Mouse (Mus musculus): ENCODE data around the gene Vmn1r45. TPM values are rescaled to one million over a fixed set of nuclear protein-coding genes. Genes with fewer than 3 reads are reported as not detected.
"Not testable (repeated sequence)": the region's sequence is repeated elsewhere in the genome, so short reads cannot be mapped to it uniquely, and the experiment has no call there.

Gene Vmn1r45
- polyA plus RNA-seq (2015; fragmentation: Nextera tagmentation; extraction: Ambion mirVana), result not detected in 2 replicates

GRCm38 (mm10) chr6:89940498-89940897 lies at the start of gene Vmn1r45:
Gene Vmn1r45 (minus strand): TSS chr6:89940598.
- not testable (repeated sequence) for H3K4me3 ChIP-seq; ATAC-seq (ENCODE audit: low FRiP score, low read depth); H3K27ac ChIP-seq; H3K4me1 ChIP-seq; H3K9me3 ChIP-seq; H3K36me3 ChIP-seq; H3K9ac ChIP-seq; H3K27me3 ChIP-seq; H3K4me2 ChIP-seq (replicated peaks)
- WGBS, result 85% methylated on average over 2 of the region's 2 CpGs

- Histone ChIP-seq H3K27me3 (no peaks in the 10 kb centered on the region), H3K27ac (no peak overlapping the region), H3K36me3 (no peaks in the 10 kb centered on the region), H3K4me1 (no peaks in the 10 kb centered on the region), H3K4me2 (replicated peaks) (no peak overlapping the region), H3K4me3 (no peak overlapping the region), H3K9me3 (peaks cover 8% of the 10 kb centered on the region; the same call in 1 of the 2 replicates), H3K9ac (no peak overlapping the region)
- no peak for ATAC-seq (ENCODE audit: low FRiP score, low read depth)
- 41% methylated on average over 1 of the region's 1 CpGs for WGBS
Observed at GRCm38 (mm10) chr6:89985989-89986388, 45.6 kb upstream of the Vmn1r45 start.

GRCm38 (mm10) chr6:89969013-89969412 lies 28.6 kb upstream of the Vmn1r45 start, which contains the start of gene Vmn1r46:
Gene Vmn1r46 (plus strand): TSS chr6:89969313.
- 73% methylated on average over 2 of the region's 2 CpGs for WGBS
- Histone ChIP-seq H3K4me3 (no peak within 1 kb of the TSS), H3K9ac (no peak within 1 kb of the TSS), H3K27ac (no peak within 1 kb of the TSS), H3K27me3 (no peaks in the 10 kb centered on the region), H3K4me2 (replicated peaks) (no peak within 1 kb of the TSS), H3K36me3 (no peaks in the 10 kb centered on the region), H3K4me1 (no peaks in the 10 kb centered on the region), H3K9me3 (peaks cover 10% of the 10 kb centered on the region; the same call in 1 of the 2 replicates)
- no peak for ATAC-seq (ENCODE audit: low FRiP score, low read depth)

GRCm38 (mm10) chr6:89966341-89966740 lies 25.9 kb upstream of the Vmn1r45 start:
- H3K9me3 ChIP-seq, result no peaks in the 10 kb centered on the region; the same call in 1 of the 2 replicates
- H3K36me3 ChIP-seq, result no peaks in the 10 kb centered on the region
- no peaks in the 10 kb centered on the region for H3K27me3 ChIP-seq
- ATAC-seq (ENCODE audit: low FRiP score, low read depth), result no peak
- H3K27ac ChIP-seq, result no peak overlapping the region
- H3K9ac ChIP-seq, result no peak overlapping the region
- H3K4me1 ChIP-seq, result no peaks in the 10 kb centered on the region
- H3K4me2 ChIP-seq (replicated peaks), result no peak overlapping the region
- H3K4me3 ChIP-seq, result no peak overlapping the region

GRCm38 (mm10) chr6:89953556-89953955 lies 13.2 kb upstream of the Vmn1r45 start:
- ATAC-seq (ENCODE audit: low FRiP score, low read depth), result no peak
- H3K9ac ChIP-seq, result no peak overlapping the region
- H3K27me3 ChIP-seq, result no peaks in the 10 kb centered on the region
- no peak overlapping the region for H3K27ac ChIP-seq
- no peak overlapping the region for H3K4me3 ChIP-seq
- H3K4me2 ChIP-seq (replicated peaks), result no peak overlapping the region
- H3K9me3 ChIP-seq, result peaks cover 15% of the 10 kb centered on the region; the same call in 1 of the 2 replicates
- no peaks in the 10 kb centered on the region for H3K36me3 ChIP-seq
- H3K4me1 ChIP-seq, result no peaks in the 10 kb centered on the region
- 74% methylated on average over 2 of the region's 2 CpGs for WGBS

GRCm38 (mm10) chr6:89940926-89941325 lies 528 bp upstream of the Vmn1r45 start:
- Histone ChIP-seq H3K9me3 (peaks cover 6% of the 10 kb centered on the region; the same call in 1 of the 2 replicates), H3K4me2 (replicated peaks) (no peak overlapping the region), H3K27me3 (no peaks in the 10 kb centered on the region), H3K9ac (no peak overlapping the region), H3K4me3 (no peak overlapping the region), H3K4me1 (no peaks in the 10 kb centered on the region), H3K36me3 (no peaks in the 10 kb centered on the region), H3K27ac (no peak overlapping the region)
- WGBS, result 77% methylated on average over 2 of the region's 2 CpGs
- no peak for ATAC-seq (ENCODE audit: low FRiP score, low read depth)

- Histone ChIP-seq H3K36me3 (no peaks in the 10 kb centered on the region), H3K4me3 (no peak overlapping the region), H3K4me1 (no peaks in the 10 kb centered on the region), H3K27me3 (no peaks in the 10 kb centered on the region), H3K27ac (no peak overlapping the region), H3K9ac (no peak overlapping the region), H3K9me3 (no peaks in the 10 kb centered on the region; the same call in 1 of the 2 replicates), H3K4me2 (replicated peaks) (no peak overlapping the region)
- no peak for ATAC-seq (ENCODE audit: low FRiP score, low read depth)
- WGBS, result 49% methylated on average over 2 of the region's 2 CpGs
Observed at GRCm38 (mm10) chr6:89883812-89884211, 56.6 kb downstream of the Vmn1r45 start.

- no peaks in the 10 kb centered on the region for H3K36me3 ChIP-seq
- H3K4me3 ChIP-seq, result no peak within 1 kb of the TSS
- no peaks in the 10 kb centered on the region for H3K27me3 ChIP-seq
- no peak for ATAC-seq (ENCODE audit: low FRiP score, low read depth)
- H3K9me3 ChIP-seq, result no peaks in the 10 kb centered on the region; the same call in 1 of the 2 replicates
- H3K27ac ChIP-seq, result no peak within 1 kb of the TSS
- no peak within 1 kb of the TSS for H3K4me2 ChIP-seq (replicated peaks)
- no peak within 1 kb of the TSS for H3K9ac ChIP-seq
- 88% methylated on average over 1 of the region's 1 CpGs for WGBS
- no peaks in the 10 kb centered on the region for H3K4me1 ChIP-seq
Observed at GRCm38 (mm10) chr6:89883360-89883759, 57.0 kb downstream of the Vmn1r45 start, which contains the start of gene Vmn1r44. Gene Vmn1r44 (plus strand): TSS chr6:89883660.

Other genes starting within 250 kb of the Vmn1r45 start
- gene Vmn1r40, start 233.1 kb downstream of the Vmn1r45 start, polyA plus RNA-seq (2015; fragmentation: Nextera tagmentation; extraction: Ambion mirVana), result not detected in 2 replicates
- not detected in 2 replicates for gene Vmn1r41, start 199.8 kb downstream of the Vmn1r45 start, polyA plus RNA-seq (2015; fragmentation: Nextera tagmentation; extraction: Ambion mirVana)
- not detected in 2 replicates for gene Vmn1r42, start 64.2 kb downstream of the Vmn1r45 start, polyA plus RNA-seq (2015; fragmentation: Nextera tagmentation; extraction: Ambion mirVana)
- gene Vmn1r43, start 64.2 kb downstream of the Vmn1r45 start, polyA plus RNA-seq (2015; fragmentation: Nextera tagmentation; extraction: Ambion mirVana), result not detected in 2 replicates
- gene Vmn1r44, start 56.9 kb downstream of the Vmn1r45 start, polyA plus RNA-seq (2015; fragmentation: Nextera tagmentation; extraction: Ambion mirVana), result not detected in 2 replicates
- gene Vmn1r46, start 28.7 kb upstream of the Vmn1r45 start, polyA plus RNA-seq (2015; fragmentation: Nextera tagmentation; extraction: Ambion mirVana), result not detected in 2 replicates
- not detected in 2 replicates for gene Vmn1r47, start 75.5 kb upstream of the Vmn1r45 start, polyA plus RNA-seq (2015; fragmentation: Nextera tagmentation; extraction: Ambion mirVana)
- not detected in 2 replicates for gene Vmn1r48, start 96.2 kb upstream of the Vmn1r45 start, polyA plus RNA-seq (2015; fragmentation: Nextera tagmentation; extraction: Ambion mirVana)
- gene Vmn1r49, start 137.9 kb upstream of the Vmn1r45 start, polyA plus RNA-seq (2015; fragmentation: Nextera tagmentation; extraction: Ambion mirVana), result not detected in 2 replicates
- not detected in 2 replicates for gene Vmn1r50, start 160.8 kb upstream of the Vmn1r45 start, polyA plus RNA-seq (2015; fragmentation: Nextera tagmentation; extraction: Ambion mirVana)
- gene Vmn1r51, start 182.0 kb upstream of the Vmn1r45 start, polyA plus RNA-seq (2015; fragmentation: Nextera tagmentation; extraction: Ambion mirVana), result not detected in 2 replicates
- gene Vmn1r52, start 234.2 kb upstream of the Vmn1r45 start, polyA plus RNA-seq (2015; fragmentation: Nextera tagmentation; extraction: Ambion mirVana), result not detected in 2 replicates